Mouse (Mus musculus) lung, postnatal 4 days (tissue): Measurements from ENCODE around the gene Fkbp4.
"Not testable (repeated sequence)": the region's sequence is repeated elsewhere in the genome, so short reads cannot be mapped to it uniquely, and the experiment has no call there.

Experiments
- DNase-seq, 2 experiments: peaks; one replicate each; pipeline ENCODE4 v3.0.0; 2021

The Fkbp4 gene

DNA sequence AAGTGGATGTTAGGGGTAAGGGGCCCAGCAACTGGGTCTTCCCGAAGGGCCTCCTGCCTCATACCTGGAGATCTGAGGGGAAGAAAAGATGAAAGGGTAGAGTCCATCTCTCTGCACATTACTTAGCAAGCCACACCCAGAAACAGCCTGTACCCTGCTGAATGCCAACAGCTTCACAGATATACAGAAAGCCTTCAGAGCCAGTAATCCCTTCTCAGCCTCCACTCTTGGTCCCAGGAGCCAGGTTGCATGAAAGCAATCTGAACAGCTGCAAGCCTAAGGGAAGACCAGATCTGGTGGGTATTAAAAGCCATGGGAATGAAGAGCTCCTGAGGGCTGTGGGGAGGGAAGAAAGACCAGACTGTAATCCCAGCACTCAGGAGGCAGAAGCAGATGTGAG is 49.3 kb downstream of the Fkbp4 start:
- DNase-seq, result no peak

DNA sequence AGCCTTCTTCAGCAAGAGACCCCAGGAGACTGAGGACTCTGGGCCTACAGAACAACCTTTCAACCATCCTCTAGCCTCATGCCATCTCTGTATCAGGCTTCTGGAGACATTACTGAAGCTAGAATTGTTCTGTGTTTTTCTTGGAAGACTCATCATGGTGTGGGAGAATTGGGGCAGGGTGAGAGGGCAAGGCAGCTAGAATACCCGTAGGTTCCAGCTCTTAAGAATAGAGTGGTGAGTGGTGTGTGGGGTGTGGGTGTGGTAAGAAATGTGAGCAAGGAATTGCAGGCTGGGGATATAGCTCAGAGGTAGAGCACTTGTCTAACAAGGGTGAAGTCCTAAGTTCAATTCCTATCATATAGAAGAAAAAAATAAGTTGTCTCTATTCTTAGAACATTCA is 53.5 kb downstream of the Fkbp4 start:
- no peak for DNase-seq

DNA sequence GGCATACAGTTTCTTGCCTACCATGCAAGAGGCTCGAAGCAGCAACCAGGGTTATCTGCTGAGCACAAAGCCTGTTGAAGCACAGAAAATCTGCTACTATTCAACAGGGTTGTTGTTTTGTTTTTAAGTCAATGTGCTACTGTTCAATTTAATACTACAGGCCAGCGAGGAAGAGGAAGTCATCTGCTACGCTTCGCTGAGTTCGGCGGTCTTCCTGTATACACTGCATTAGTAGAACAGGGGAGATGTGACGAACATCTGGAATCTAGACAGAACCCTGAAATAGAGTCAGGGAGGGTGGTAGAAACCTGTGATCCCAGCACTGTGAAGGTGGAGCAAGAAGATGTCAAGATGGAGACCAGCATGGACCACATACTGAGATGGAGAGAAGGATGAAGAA is 54.7 kb downstream of the Fkbp4 start:
- DNase-seq, result no peak

DNA sequence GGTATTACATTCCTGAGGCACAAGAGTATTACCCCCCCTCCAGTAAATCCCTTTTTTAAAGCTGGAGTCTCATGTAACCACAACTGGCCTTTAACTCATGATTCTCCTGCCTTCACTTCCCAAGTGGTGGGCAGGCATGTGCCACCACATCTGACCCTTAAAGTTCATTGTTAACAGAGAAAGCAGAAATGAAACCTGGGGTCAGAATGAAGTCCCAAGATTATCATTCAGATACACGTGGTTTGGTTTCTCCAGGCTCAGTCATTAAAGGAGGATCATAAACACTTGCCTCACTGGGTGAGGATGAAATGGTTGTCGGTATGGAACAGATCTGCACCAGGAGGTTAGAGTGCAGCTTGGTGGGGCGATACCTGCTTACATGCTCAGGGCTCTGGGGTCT is 57.2 kb downstream of the Fkbp4 start:
- no peak for DNase-seq

DNA sequence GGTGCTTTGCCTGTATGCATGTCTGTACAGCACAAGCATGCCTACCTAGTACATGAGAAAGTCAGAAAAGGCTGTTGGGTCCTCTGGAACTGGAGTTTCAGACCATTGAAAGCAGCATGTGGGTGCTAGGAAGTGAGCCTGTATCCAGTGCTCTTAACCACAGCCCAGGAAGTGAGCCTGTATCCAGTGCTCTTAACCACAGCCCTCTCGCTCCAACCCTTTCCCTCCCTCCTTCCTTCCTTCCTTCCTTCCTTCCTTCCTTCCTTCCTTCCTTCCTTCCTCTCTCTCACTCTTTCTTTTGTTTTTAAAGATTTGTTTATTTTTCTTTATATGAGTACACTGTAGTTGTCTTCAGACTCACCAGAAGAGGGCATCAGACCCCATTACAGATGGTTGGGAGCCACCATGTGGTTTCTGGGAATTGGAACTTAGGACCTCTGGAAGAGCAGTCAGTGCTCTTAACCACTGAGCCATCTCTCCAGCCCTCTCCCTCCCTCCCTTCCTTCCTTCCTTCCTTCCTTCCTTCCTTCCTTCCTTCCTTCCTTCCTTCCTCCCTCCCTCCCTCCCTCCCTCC is 57.8 kb downstream of the Fkbp4 start:
- DNase-seq, result not testable (repeated sequence)
